8 mouse cellular contexts compared by ENCODE assay signal in the genomic region with DNA sequence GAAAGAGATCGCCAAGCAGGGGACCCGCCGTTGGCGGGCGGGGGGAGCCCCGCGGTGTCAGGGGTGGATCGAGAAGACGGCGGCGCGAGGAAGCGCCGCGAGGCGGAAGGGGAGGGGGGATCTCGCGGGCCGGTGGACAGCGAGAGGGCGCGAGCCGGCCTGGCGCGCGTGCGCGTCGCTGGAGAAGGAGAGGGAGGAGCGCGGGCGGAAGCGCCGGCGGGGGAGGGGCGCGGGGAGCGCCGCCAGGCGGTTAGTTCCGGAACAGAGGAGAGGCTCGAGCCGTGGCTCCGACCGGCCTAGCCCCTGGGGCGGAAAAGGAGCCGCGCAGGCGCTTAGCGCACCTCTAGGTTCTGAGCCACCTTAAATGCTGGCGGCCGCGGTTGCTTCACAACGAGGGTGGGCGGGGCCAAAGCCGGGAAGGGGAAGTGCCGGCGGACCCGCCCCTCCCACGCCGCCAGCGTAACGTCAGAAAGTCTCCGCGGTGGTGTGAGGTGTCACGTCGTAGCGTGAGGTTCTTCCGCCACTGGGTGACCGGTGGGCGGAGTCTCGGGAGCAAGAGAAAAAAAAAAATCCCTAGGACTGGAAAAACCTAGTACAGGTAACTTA. TPM values are rescaled to one million over a fixed set of nuclear protein-coding genes. Genes with fewer than 3 reads are reported as not detected.
DNase-seq lines count a peak whose midpoint lies in the region; ATAC-seq lines count a peak whose summit lies in the region.

A gene (minus strand): TSS at position 165 of the 606 bp plus-strand sequence.

- 0 out of 2 replicates have a peak, but pooled peaks cover 2% of the 10 kb centered on the region for H3K4me1 ChIP-seq in hindbrain, embryonic 11.5 days (replicated peaks; ENCODE audit: control insufficient read depth, insufficient read depth, low read length)

- peak within 1 kb of the TSS; percentile 96 for H3K4me3 ChIP-seq in hindbrain, embryonic 11.5 days (ENCODE audit: low read depth, low read length)

- H3K9ac ChIP-seq in hindbrain, embryonic 11.5 days (ENCODE audit: low read depth, low read length) = peak within 1 kb of the TSS; percentile 97

- peak within 1 kb of the TSS; percentile 41 for H3K4me2 ChIP-seq in hindbrain, embryonic 11.5 days (replicated peaks; ENCODE audit: low read depth, low read length)

- peak; percentile 100 for DNase-seq in Muller cell, postnatal 12 days (ENCODE audit: inconsistent ontology term)
- peak; percentile 99 for DNase-seq in cerebellum, adult 9-11 months
- DNase-seq in frontal cortex, adult 2 months (ENCODE audit: extremely low spot score in 1 of 2, low spot score in 1 of 2) = peak; percentile 97 to 99
- DNase-seq in hindbrain, embryonic 11.5 days (ENCODE audit: low spot score) = peak; percentile 99
- peak; percentile 98 to 99 for DNase-seq in layer of hippocampus, postnatal 10 days (ENCODE audit: low spot score in 2 of 2)
- peak; percentile 99 for DNase-seq in lung, postnatal 10 days
- DNase-seq in ovary, postnatal 36 days (ENCODE audit: low spot score) = peak; percentile 99
- peak; percentile 99 for DNase-seq in thymus, postnatal 25 days

- H3K27ac ChIP-seq in hindbrain, embryonic 11.5 days (ENCODE audit: low read depth, low read length) = peak within 1 kb of the TSS; percentile 99

- peak; percentile 89 for ATAC-seq in hindbrain, embryonic 11.5 days (ENCODE audit: low FRiP score)

- under 1% methylated on average over 65 of the region's 72 CpGs for WGBS in hindbrain, embryonic 11.5 days

- H3K9me3 ChIP-seq in hindbrain, embryonic 11.5 days (ENCODE audit: control insufficient read depth, low read length) = no peaks in the 10 kb centered on the region

- H3K27me3 ChIP-seq in hindbrain, embryonic 11.5 days (ENCODE audit: control insufficient read depth, insufficient read depth, low read length) = no peaks in the 10 kb centered on the region

- peaks cover 6% of the 10 kb centered on the region; the same call in 1 of the 2 replicates for H3K36me3 ChIP-seq in hindbrain, embryonic 11.5 days (ENCODE audit: control insufficient read depth, insufficient read depth, low read length)

RNA-seq across cellular contexts. Expression of the gene that starts here (rescaled TPM):
- polyA plus RNA-seq in frontal cortex, adult 2 months (2012; rRNA removed) = 144 and 153 TPM in 2 replicates
- polyA plus RNA-seq in hindbrain, embryonic 11.5 days (2014; fragmentation: Nextera tagmentation; extraction: Ambion mirVana) = 54.5 and 55.1 TPM in 2 replicates
- 100 to 1,000 TPM; 118 to 123 TPM for total RNA-seq in layer of hippocampus, postnatal 10 days (2021)

Comparison
In these comparisons a context has a peak if more than half of its experiments do, and no peak if none do; other contexts are left out.
1. Peak in every context shown above with its lines: DNase-seq, ATAC-seq, H3K4me3 ChIP-seq and H3K27ac ChIP-seq.